Mouse (Mus musculus): ENCODE measurements around the gene Fgg.

- TF ChIP-seq CTCF (IDR thresholded peaks at IDR 0.05; ENCODE audit: extremely low read depth, insufficient read length, insufficient replicate concordance, low read depth, low read length) (no peak), POLR2A (IDR thresholded peaks at IDR 0.05; ENCODE audit: low read depth, low read length) (no peak)
Measured at GRCm38 (mm10) chr3:83025036-83025435, 17.5 kb downstream of the Fgg start.

Measured in small intestine, adult 2 months (tissue).